Mouse (Mus musculus) left cerebral cortex, adult 2 months (tissue): ENCODE measurements at regions not wholly inside any gene's neighbourhood (a gene's known extent, or its start where the extent isn't known, plus 50 kb on each side); places are given as distances from the start of the nearest gene placed in this dataset.

Source experiments
- DNase-seq, 2 experiments: peaks; one replicate each; pipeline ENCODE4 v3.0.0; 2021 to 2022; ENCODE audit warnings: low spot score in 2 of 2, mixed read lengths in 1 of 2; ENCODE audit errors: extremely low spot score in 1 of 2
- H3K27ac ChIP-seq: fragments of 200-600 bp; 2 replicates; pipeline ENCODE4 v1.8.1; 2022
- H3K4me3 ChIP-seq: fragments of 200-600 bp; 2 replicates; pipeline ENCODE4 v1.8.1; 2022
- CTCF ChIP-seq: fragments of 200-600 bp; IDR thresholded peaks from 2 replicates; pipeline ENCODE4 v1.8.1; 2022; ENCODE audit warnings: antibody characterized with exemption, mild to moderate bottlenecking, moderate library complexity
- intact Hi-C: fragments of 180-260 bp; cut with DNase I; formaldehyde crosslinking; loops from one replicate; pipeline ENCODE4 v1.15.1; 2025

GRCm38 (mm10) chr8:33065566-33065965 is 362.9 kb upstream of the 5930422O12Rik start:
- Histone ChIP-seq H3K4me3 (no peak overlapping the region), H3K27ac (no peak overlapping the region)
- intact Hi-C loops = no loop called here
- DNase-seq = no peak
- no peak for TF ChIP-seq CTCF

GRCm38 (mm10) chr8:33066168-33066567 is 362.3 kb upstream of the 5930422O12Rik start:
- intact Hi-C loops = no loop called here
- no peak; the same call in 1 of the 2 replicates for TF ChIP-seq CTCF
- no peak overlapping the region for H3K27ac ChIP-seq
- H3K4me3 ChIP-seq = no peak overlapping the region
- DNase-seq = no peak

GRCm38 (mm10) chr8:33067453-33068039 is 361.0 kb upstream of the 5930422O12Rik start:
- no peak for DNase-seq
- Histone ChIP-seq H3K4me3 (no peak overlapping the region), H3K27ac (no peak overlapping the region)
- TF ChIP-seq CTCF = no peak
- intact Hi-C loops = no loop called here

GRCm38 (mm10) chr8:33068468-33068867 is 360.0 kb upstream of the 5930422O12Rik start:
- H3K27ac ChIP-seq = no peak overlapping the region
- intact Hi-C loops = no loop called here
- H3K4me3 ChIP-seq = no peak overlapping the region
- TF ChIP-seq CTCF = peak; percentile 33
- DNase-seq = no peak

GRCm38 (mm10) chr8:33075186-33075585 is 353.3 kb upstream of the 5930422O12Rik start:
- Histone ChIP-seq H3K27ac (no peak overlapping the region), H3K4me3 (no peak overlapping the region)
- intact Hi-C loops = no loop called here
- no peak for DNase-seq
- no peak for TF ChIP-seq CTCF

- no peak overlapping the region for H3K4me3 ChIP-seq
- no peak for DNase-seq
- intact Hi-C loops = no loop called here
- no peak for TF ChIP-seq CTCF
- H3K27ac ChIP-seq = no peak overlapping the region
Measured at GRCm38 (mm10) chr8:33076253-33076652, 352.3 kb upstream of the 5930422O12Rik start.

GRCm38 (mm10) chr8:33078125-33078524 is 350.4 kb upstream of the 5930422O12Rik start:
- no peak overlapping the region for H3K27ac ChIP-seq
- no peak for DNase-seq
- intact Hi-C loops = no loop called here
- H3K4me3 ChIP-seq = no peak overlapping the region
- no peak for TF ChIP-seq CTCF

GRCm38 (mm10) chr8:33079867-33080585 is 348.5 kb upstream of the 5930422O12Rik start:
- no peak for DNase-seq
- no peak for TF ChIP-seq CTCF
- no peak overlapping the region for H3K4me3 ChIP-seq
- intact Hi-C loops = no loop called here
- H3K27ac ChIP-seq = no peak overlapping the region

GRCm38 (mm10) chr8:33081941-33082340 is 346.6 kb upstream of the 5930422O12Rik start:
- intact Hi-C loops = no loop called here
- DNase-seq = no peak
- TF ChIP-seq CTCF = no peak
- Histone ChIP-seq H3K27ac (no peak overlapping the region), H3K4me3 (no peak overlapping the region)

- no peak overlapping the region for H3K4me3 ChIP-seq
- no peak overlapping the region for H3K27ac ChIP-seq
- intact Hi-C loops = no loop called here
- TF ChIP-seq CTCF = no peak
- no peak for DNase-seq
Measured at GRCm38 (mm10) chr8:33085461-33085860, 343.0 kb upstream of the 5930422O12Rik start.

GRCm38 (mm10) chr8:33089731-33090130 is 338.8 kb upstream of the 5930422O12Rik start:
- no peak for DNase-seq
- intact Hi-C loops = no loop called here
- no peak overlapping the region for H3K27ac ChIP-seq
- no peak for TF ChIP-seq CTCF
- H3K4me3 ChIP-seq = no peak overlapping the region

- Histone ChIP-seq H3K4me3 (no peak overlapping the region), H3K27ac (no peak overlapping the region)
- no peak for DNase-seq
- TF ChIP-seq CTCF = no peak
- intact Hi-C loops = no loop called here
Measured at GRCm38 (mm10) chr8:33108914-33109313, 319.6 kb upstream of the 5930422O12Rik start.
